Mouse (Mus musculus) heart, embryonic 16.5 days (tissue): ENCODE data around the gene Hspa12a. TPM values are rescaled to one million over a fixed set of nuclear protein-coding genes. Genes with fewer than 3 reads are reported as not detected.

Experiments
- ATAC-seq: fragments of 200-750 bp; cut with Nextera tagmentation; replicated peaks from 2 replicates; pipeline ENCODE4 v1.8.0; 2017; ENCODE audit warnings: moderate number of reproducible peaks; ENCODE audit not compliant: insufficient read depth, low FRiP score; ENCODE audit errors: extremely low read depth
- H3K27ac ChIP-seq: fragments of 300-500 bp; sonication (generic); 2 replicates; pipeline ENCODE4 v1.5.1; 2014; ENCODE audit warnings: mild to moderate bottlenecking, low read length, control low read depth, moderate library complexity
- H3K27me3 ChIP-seq: fragments of 300-500 bp; sonication (generic); 2 replicates; pipeline ENCODE4 v1.6.1; 2014; ENCODE audit warnings: low read length, mixed read lengths; ENCODE audit not compliant: control insufficient read depth, insufficient read depth
- H3K36me3 ChIP-seq: fragments of 300-500 bp; sonication (generic); 2 replicates; pipeline ENCODE4 v1.6.1; 2014; ENCODE audit not compliant: control insufficient read depth, insufficient read depth
- H3K4me1 ChIP-seq: fragments of 300-500 bp; sonication (generic); 2 replicates; pipeline ENCODE4 v1.6.1; 2014; ENCODE audit warnings: low read length, mixed read lengths; ENCODE audit not compliant: control insufficient read depth, insufficient read depth
- H3K4me2 ChIP-seq: fragments of 300-500 bp; sonication (generic); 2 replicates; pipeline ENCODE4 v1.6.1; 2014; ENCODE audit warnings: low read depth, mild to moderate bottlenecking, control low read depth, low read length
- H3K4me3 ChIP-seq: fragments of 300-500 bp; sonication (generic); 2 replicates; pipeline ENCODE4 v1.5.1; 2014; ENCODE audit warnings: mild to moderate bottlenecking, control low read depth, low read length
- H3K9ac ChIP-seq: fragments of 300-500 bp; sonication (generic); 2 replicates; pipeline ENCODE4 v1.6.1; 2014; ENCODE audit warnings: low read length, control low read depth
- H3K9me3 ChIP-seq: fragments of 300-500 bp; sonication (generic); replicated peaks from 2 replicates; pipeline ENCODE4 v1.6.1; 2016; ENCODE audit warnings: low read length; ENCODE audit not compliant: control insufficient read depth
- WGBS: fragments of 180-500 bp; shearing (Covaris S2); extraction: QIAGEN DNeasy Blood & Tissue Kit; methylation state at CpG from one replicate; pipeline ENCODE4 v1.1.7; 2014; 5-methylcytosine and 5-hydroxymethylcytosine counted together
- polyA plus RNA-seq: library from polyadenylated mRNA; unstranded; fragments of >200 nt; fragmentation: Nextera tagmentation; extraction: Ambion mirVana; gene quantifications from 2 replicates; pipeline ENCODE4 v1.2.1, GENCODE M21; 2015

Gene Hspa12a
- polyA plus RNA-seq = 13.7 and 14.8 TPM in 2 replicates

- Histone ChIP-seq H3K27me3 (no peaks in the 10 kb centered on the region), H3K9me3 (no peaks in the 10 kb centered on the region), H3K9ac (peak within 1 kb of the TSS; percentile 83), H3K27ac (peak within 1 kb of the TSS; percentile 53), H3K4me2 (peak within 1 kb of the TSS; percentile 77), H3K4me3 (peak within 1 kb of the TSS; percentile 71), H3K4me1 (peaks cover 7% of the 10 kb centered on the region), H3K36me3 (no peaks in the 10 kb centered on the region)
- peak; percentile 97 for ATAC-seq
- under 1% methylated on average over 65 of the region's 65 CpGs for WGBS
Measured at GRCm38 (mm10) chr19:58942841-58943828, at the start of gene Hspa12a, which contains the start of gene Eno4. Gene Hspa12a, minus strand, starts transcription at chr19:58943654. Gene Eno4, plus strand, starts transcription at chr19:58943425.

- no peak overlapping the region; the same call in 1 of the 2 replicates for H3K4me2 ChIP-seq
- no peaks in the 10 kb centered on the region for H3K9me3 ChIP-seq
- H3K27ac ChIP-seq = no peak overlapping the region
- no peak overlapping the region for H3K9ac ChIP-seq
- ATAC-seq = no peak
- no peaks in the 10 kb centered on the region for H3K36me3 ChIP-seq
- no peaks in the 10 kb centered on the region for H3K4me1 ChIP-seq
- H3K4me3 ChIP-seq = no peak overlapping the region
- no peaks in the 10 kb centered on the region for H3K27me3 ChIP-seq
- whole genome bisulfite sequencing = 49% methylated on average over 9 of the region's 9 CpGs
Measured at GRCm38 (mm10) chr19:58981571-58981970, 38.1 kb upstream of the Hspa12a start.

GRCm38 (mm10) chr19:58980056-58980440 lies 36.6 kb upstream of the Hspa12a start:
- Histone ChIP-seq H3K4me3 (peak overlapping the region; percentile 27), H3K4me1 (no peaks in the 10 kb centered on the region), H3K9me3 (no peaks in the 10 kb centered on the region), H3K27me3 (no peaks in the 10 kb centered on the region), H3K4me2 (peak overlapping the region; percentile 49), H3K9ac (no peak overlapping the region), H3K36me3 (no peaks in the 10 kb centered on the region), H3K27ac (no peak overlapping the region)
- no peak for ATAC-seq
- 65% methylated on average over 5 of the region's 5 CpGs for WGBS

- Histone ChIP-seq H3K4me3 (peak overlapping the region; percentile 27), H3K4me2 (peak overlapping the region; percentile 49), H3K27me3 (no peaks in the 10 kb centered on the region), H3K4me1 (no peaks in the 10 kb centered on the region), H3K9me3 (no peaks in the 10 kb centered on the region), H3K27ac (no peak overlapping the region), H3K36me3 (no peaks in the 10 kb centered on the region), H3K9ac (no peak overlapping the region)
- no peak for ATAC-seq
- 45% methylated on average over 13 of the region's 13 CpGs for WGBS
Measured at GRCm38 (mm10) chr19:58979436-58980055, 36.1 kb upstream of the Hspa12a start.

- Histone ChIP-seq H3K27me3 (no peaks in the 10 kb centered on the region), H3K4me1 (no peaks in the 10 kb centered on the region), H3K27ac (no peak overlapping the region), H3K4me2 (no peak overlapping the region), H3K9me3 (no peaks in the 10 kb centered on the region), H3K4me3 (no peak overlapping the region), H3K9ac (no peak overlapping the region), H3K36me3 (no peaks in the 10 kb centered on the region)
- no peak for ATAC-seq
- 49% methylated on average over 11 of the region's 11 CpGs for WGBS
Measured at GRCm38 (mm10) chr19:58978401-58979171, 35.1 kb upstream of the Hspa12a start.

GRCm38 (mm10) chr19:58975216-58975863 lies 31.9 kb upstream of the Hspa12a start:
- Histone ChIP-seq H3K9ac (no peak overlapping the region), H3K27me3 (peaks cover 3% of the 10 kb centered on the region; the same call in 1 of the 2 replicates), H3K36me3 (no peaks in the 10 kb centered on the region), H3K27ac (no peak overlapping the region), H3K4me3 (no peak overlapping the region), H3K4me2 (no peak overlapping the region), H3K9me3 (no peaks in the 10 kb centered on the region), H3K4me1 (no peaks in the 10 kb centered on the region)
- no peak for ATAC-seq
- 81% methylated on average over 11 of the region's 11 CpGs for WGBS

GRCm38 (mm10) chr19:58974126-58974525 lies 30.7 kb upstream of the Hspa12a start:
- H3K36me3 ChIP-seq = no peaks in the 10 kb centered on the region
- H3K9me3 ChIP-seq = no peaks in the 10 kb centered on the region
- H3K27ac ChIP-seq = no peak overlapping the region
- no peak overlapping the region for H3K4me3 ChIP-seq
- no peaks in the 10 kb centered on the region for H3K4me1 ChIP-seq
- no peak overlapping the region for H3K9ac ChIP-seq
- H3K27me3 ChIP-seq = peaks cover 3% of the 10 kb centered on the region; the same call in 1 of the 2 replicates
- 89% methylated on average over 8 of the region's 8 CpGs for WGBS
- ATAC-seq = no peak
- H3K4me2 ChIP-seq = no peak overlapping the region

GRCm38 (mm10) chr19:58970826-58971225 lies 27.4 kb upstream of the Hspa12a start:
- Histone ChIP-seq H3K9ac (no peak overlapping the region), H3K4me2 (no peak overlapping the region), H3K4me1 (no peaks in the 10 kb centered on the region), H3K36me3 (no peaks in the 10 kb centered on the region), H3K27me3 (peaks cover 8% of the 10 kb centered on the region; the same call in 1 of the 2 replicates), H3K9me3 (no peaks in the 10 kb centered on the region), H3K27ac (no peak overlapping the region), H3K4me3 (no peak overlapping the region)
- ATAC-seq = no peak
- 83% methylated on average over 13 of the region's 13 CpGs for WGBS
